Mouse (Mus musculus) liver, adult 2 months (tissue): ENCODE measurements around the gene Fntb. TPM values are rescaled to one million over a fixed set of nuclear protein-coding genes. Genes with fewer than 3 reads are reported as not detected.

Source experiments
- DNase-seq: peaks from one replicate; pipeline ENCODE4 v3.0.0-alpha.2; 2011; ENCODE audit warnings: low read depth, low spot score; ENCODE audit errors: extremely low read depth
- H3K27ac ChIP-seq: fragments of 200-500 bp; replicated peaks from 2 replicates; pipeline ENCODE4 v1.5.1; 2012; ENCODE audit warnings: low read depth, mild to moderate bottlenecking, control low read depth, inconsistent platforms, low read length; ENCODE audit not compliant: insufficient read depth
- H3K27me3 ChIP-seq: fragments of 200-500 bp; 2 replicates; pipeline ENCODE4 v1.6.1; 2012; ENCODE audit warnings: mild to moderate bottlenecking, moderate library complexity, low read length, inconsistent platforms; ENCODE audit not compliant: control insufficient read depth, insufficient read depth
- H3K36me3 ChIP-seq: fragments of 200-500 bp; 2 replicates; pipeline ENCODE4 v1.6.1; 2012; ENCODE audit warnings: low read length, inconsistent platforms; ENCODE audit not compliant: control insufficient read depth, insufficient read depth
- H3K4me1 ChIP-seq: fragments of 200-500 bp; 2 replicates; pipeline ENCODE4 v1.6.1; 2011; ENCODE audit warnings: low read length; ENCODE audit not compliant: control insufficient read depth, insufficient read depth
- H3K4me3 ChIP-seq: fragments of 200-500 bp; 2 replicates; pipeline ENCODE4 v1.5.1; 2011; ENCODE audit warnings: low read depth, mild to moderate bottlenecking, control low read depth, low read length, moderate library complexity; ENCODE audit not compliant: insufficient read depth
- H3K79me2 ChIP-seq: fragments of 200-500 bp; 2 replicates; pipeline ENCODE4 v1.6.1; 2012; ENCODE audit warnings: inconsistent platforms, mild to moderate bottlenecking, low read length, moderate library complexity; ENCODE audit not compliant: control insufficient read depth, insufficient read depth
- H3K9ac ChIP-seq: fragments of 200-500 bp; 2 replicates; pipeline ENCODE4 v1.6.1; 2012; ENCODE audit warnings: low read depth, mild to moderate bottlenecking, control low read depth, inconsistent platforms, low read length
- CTCF ChIP-seq: fragments of 200-500 bp; IDR thresholded peaks from 2 replicates; pipeline ENCODE4 v1.5.1; 2011; ENCODE audit warnings: low read depth, low read length, control low read depth
- POLR2A ChIP-seq: fragments of 200-500 bp; IDR thresholded peaks from 2 replicates; pipeline ENCODE4 v1.6.1; 2011; ENCODE audit warnings: low read length, control low read depth; ENCODE audit not compliant: insufficient read depth; ENCODE audit errors: extremely low read depth
- WGBS: fragments of 180-500 bp; shearing (Covaris S2); methylation state at CpG from one replicate; pipeline ENCODE4 v1.1.7; 2018; 5-methylcytosine and 5-hydroxymethylcytosine counted together
- polyA plus RNA-seq: library from polyadenylated mRNA; depleted of rRNA; stranded (reverse); fragments of >200 nt; gene quantifications from 2 replicates; pipeline ENCODE4 v1.2.3, GENCODE M21; 2012
- total RNA-seq: library from RNA; depleted of rRNA; stranded (reverse); fragments of >200 nt; gene quantifications from 2 replicates; pipeline ENCODE4 v1.2.3, GENCODE M21; 2014

The Fntb gene
- total and polyA plus RNA-seq, 2 experiments: 1.4 to 6.5 TPM

DNA sequence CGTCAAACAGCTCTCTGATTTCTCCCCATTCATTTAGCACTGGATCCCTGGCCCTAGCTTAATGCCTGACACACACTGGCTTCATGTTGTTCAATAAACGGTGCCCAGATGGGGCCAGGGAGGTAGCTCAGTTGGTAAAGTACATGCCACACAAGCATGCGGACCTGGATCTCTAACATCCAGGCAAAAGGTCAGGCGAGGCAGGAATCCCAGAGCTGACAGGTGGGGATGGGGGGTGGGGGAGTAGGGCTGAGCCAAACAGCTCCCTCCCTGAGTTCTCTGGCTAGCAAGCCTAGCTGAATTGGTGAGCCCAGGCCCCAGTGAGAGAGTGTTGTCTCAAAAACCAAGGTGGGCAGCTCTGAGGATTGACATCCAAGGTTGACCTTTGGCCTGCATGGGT, 51.8 kb downstream of the Fntb start:
- H3K4me1 ChIP-seq: 0 out of 2 replicates have a peak, but pooled peaks cover 3% of the 10 kb centered on the region
- H3K27ac ChIP-seq: no peak overlapping the region
- no peak overlapping the region for H3K9ac ChIP-seq
- H3K4me3 ChIP-seq: no peak overlapping the region
- WGBS: 42% methylated on average over 4 of the region's 4 CpGs
- no peak for DNase-seq
- TF ChIP-seq POLR2A: no peak
- TF ChIP-seq CTCF: no peak
- H3K36me3 ChIP-seq: no peaks in the 10 kb centered on the region
- H3K79me2 ChIP-seq: no peaks in the 10 kb centered on the region
- peaks cover 10% of the 10 kb centered on the region for H3K27me3 ChIP-seq

DNA sequence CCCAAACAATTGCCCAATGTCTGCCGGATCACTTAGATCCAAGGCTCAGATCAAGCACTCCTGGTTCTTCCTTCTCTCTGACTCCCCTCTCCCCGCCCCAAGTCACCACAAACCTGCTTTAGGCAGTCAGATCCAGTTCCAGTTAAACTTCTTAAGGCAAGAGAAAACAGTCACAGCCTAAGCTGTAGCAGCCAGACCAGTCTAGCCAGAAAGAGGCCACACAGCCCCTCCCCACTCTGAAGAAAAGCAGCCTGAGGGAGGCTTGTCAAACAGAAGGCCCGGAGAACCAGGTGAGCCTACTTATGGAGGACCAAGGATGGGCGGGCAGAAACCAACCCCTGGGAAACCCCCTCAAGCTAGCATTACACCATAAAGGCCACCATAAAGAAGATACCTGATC, 52.7 kb downstream of the Fntb start:
- 66% methylated on average over 4 of the region's 4 CpGs for whole genome bisulfite sequencing
- no peak for DNase-seq
- Histone ChIP-seq H3K27ac (no peak overlapping the region), H3K79me2 (no peaks in the 10 kb centered on the region), H3K4me1 (0 out of 2 replicates have a peak, but pooled peaks cover 3% of the 10 kb centered on the region), H3K27me3 (peaks cover 16% of the 10 kb centered on the region), H3K4me3 (no peak overlapping the region), H3K9ac (no peak overlapping the region), H3K36me3 (no peaks in the 10 kb centered on the region)
- TF ChIP-seq POLR2A (no peak), CTCF (no peak)

- H3K79me2 ChIP-seq: no peaks in the 10 kb centered on the region
- no peaks in the 10 kb centered on the region for H3K36me3 ChIP-seq
- DNase-seq: no peak
- H3K4me3 ChIP-seq: no peak overlapping the region
- peaks cover 16% of the 10 kb centered on the region for H3K27me3 ChIP-seq
- 88% methylated on average over 9 of the region's 9 CpGs for WGBS
- TF ChIP-seq CTCF (no peak), POLR2A (no peak)
- H3K27ac ChIP-seq: no peak overlapping the region
- no peak overlapping the region for H3K9ac ChIP-seq
- 0 out of 2 replicates have a peak, but pooled peaks cover 3% of the 10 kb centered on the region for H3K4me1 ChIP-seq
Measured at GRCm38 (mm10) chr12:76818908-76819307, 53.5 kb downstream of the Fntb start.

DNA sequence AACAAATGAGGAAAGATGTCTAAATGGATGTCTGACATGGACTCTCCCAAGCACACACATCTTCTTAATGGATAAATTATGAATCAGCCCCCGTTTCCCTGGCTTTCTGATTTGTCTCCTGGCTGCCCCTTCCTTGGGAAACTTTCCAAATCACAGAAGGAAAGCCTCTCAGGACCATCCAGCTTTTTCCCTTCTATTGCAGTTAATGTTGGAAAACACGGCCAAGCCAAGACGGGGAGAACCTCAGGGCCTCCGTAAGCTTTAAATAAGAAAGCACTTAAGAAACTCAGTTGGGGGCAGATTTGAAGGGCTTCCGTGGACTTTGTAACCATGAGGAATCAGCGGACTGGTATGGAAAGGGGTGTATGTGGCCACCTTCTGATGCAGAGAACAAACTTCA, 54.4 kb downstream of the Fntb start:
- Histone ChIP-seq H3K27me3 (peaks cover 16% of the 10 kb centered on the region), H3K4me1 (0 out of 2 replicates have a peak, but pooled peaks cover 3% of the 10 kb centered on the region), H3K9ac (no peak overlapping the region), H3K27ac (no peak overlapping the region), H3K36me3 (no peaks in the 10 kb centered on the region), H3K79me2 (no peaks in the 10 kb centered on the region), H3K4me3 (no peak overlapping the region)
- TF ChIP-seq CTCF (no peak), POLR2A (no peak)
- DNase-seq: no peak
- 81% methylated on average over 6 of the region's 6 CpGs for WGBS

GRCm38 (mm10) chr12:76820615-76821014, 55.2 kb downstream of the Fntb start:
- Histone ChIP-seq H3K4me3 (no peak overlapping the region), H3K4me1 (0 out of 2 replicates have a peak, but pooled peaks cover 3% of the 10 kb centered on the region), H3K9ac (no peak overlapping the region), H3K27ac (no peak overlapping the region), H3K27me3 (peaks cover 16% of the 10 kb centered on the region), H3K36me3 (no peaks in the 10 kb centered on the region), H3K79me2 (no peaks in the 10 kb centered on the region)
- TF ChIP-seq CTCF (no peak), POLR2A (no peak)
- 55% methylated on average over 4 of the region's 4 CpGs for WGBS
- DNase-seq: no peak

DNA sequence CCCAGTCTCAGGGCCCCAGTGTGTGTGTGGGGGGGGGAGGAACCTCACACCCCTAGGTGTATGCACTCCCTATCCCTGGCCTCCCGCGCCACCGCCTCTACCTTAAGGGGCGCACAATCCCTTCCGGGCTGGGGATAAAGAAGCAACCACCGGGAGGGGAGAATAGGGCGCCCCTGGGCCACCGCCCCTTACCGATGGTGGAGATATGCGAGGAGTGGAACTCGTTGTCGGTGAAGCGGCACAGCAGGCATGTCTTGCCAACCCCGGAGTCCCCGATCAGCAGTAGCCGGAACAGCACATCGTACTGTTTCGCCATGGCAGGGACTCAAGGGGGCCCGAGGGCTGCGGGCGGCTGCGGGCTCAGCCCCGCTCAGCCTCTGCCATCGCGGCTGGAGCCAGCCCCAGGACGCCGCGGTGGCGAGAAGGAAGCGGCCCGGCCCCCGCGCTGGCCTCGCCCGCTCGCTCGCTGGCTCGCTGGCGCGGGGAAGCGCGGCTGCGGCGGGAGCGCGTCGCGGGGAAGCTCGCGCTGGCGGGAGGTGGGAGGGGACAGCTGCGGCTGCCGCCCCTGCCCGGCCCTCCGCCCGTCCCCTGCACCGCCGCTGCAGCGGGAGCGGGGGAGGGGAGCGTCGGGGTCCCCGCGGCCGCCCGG, 56.7 kb downstream of the Fntb start:
- Histone ChIP-seq H3K79me2 (no peaks in the 10 kb centered on the region), H3K27ac (no peak overlapping the region), H3K9ac (peak overlapping the region; percentile 45), H3K36me3 (no peaks in the 10 kb centered on the region), H3K4me3 (peak overlapping the region; percentile 57; the same call in 1 of the 2 replicates), H3K27me3 (peaks cover 16% of the 10 kb centered on the region), H3K4me1 (0 out of 2 replicates have a peak, but pooled peaks cover 3% of the 10 kb centered on the region)
- TF ChIP-seq POLR2A: no peak
- TF ChIP-seq CTCF: no peak
- no peak for DNase-seq
- 3% methylated on average over 55 of the region's 66 CpGs for WGBS
